Mouse (Mus musculus): ENCODE results near the gene Rexo4.

Rexo4 gene

GRCm38 (mm10) chr2:26909387-26909784, 54.8 kb downstream of the Rexo4 start:
- no peak for DNase-seq

DNA sequence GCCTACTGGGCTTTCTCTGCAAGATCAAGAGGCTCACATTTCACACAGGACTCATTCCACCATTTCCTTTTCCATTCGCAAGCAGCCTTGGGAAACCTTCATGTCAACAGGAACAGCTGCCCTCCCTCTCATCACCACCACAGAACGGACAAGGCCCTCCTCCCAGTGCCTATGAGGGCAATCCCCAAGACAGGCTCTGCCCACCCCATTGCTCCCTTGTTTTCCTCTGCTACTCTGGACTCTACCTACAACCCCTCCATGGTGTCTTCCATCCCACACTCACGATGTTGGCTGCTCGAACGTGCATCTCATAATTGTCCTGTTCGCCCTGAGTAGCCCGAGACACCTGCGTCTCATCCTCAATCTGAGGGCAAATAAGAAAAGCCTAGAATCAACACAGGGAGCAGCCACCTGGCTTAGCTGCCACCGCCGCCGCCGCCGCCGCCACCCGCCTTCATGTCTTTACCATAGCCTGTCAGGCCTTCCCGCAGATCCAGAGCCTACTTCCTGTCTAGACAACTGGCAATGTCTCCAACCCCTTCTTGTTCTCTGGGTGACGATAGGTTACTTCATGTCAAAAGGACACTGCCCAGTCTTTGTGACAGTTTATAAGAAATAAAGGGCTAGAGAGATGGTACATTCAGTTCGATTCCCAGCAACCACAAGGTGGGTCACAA, 55.3 kb downstream of the Rexo4 start:
- DNase-seq: no peak

DNA sequence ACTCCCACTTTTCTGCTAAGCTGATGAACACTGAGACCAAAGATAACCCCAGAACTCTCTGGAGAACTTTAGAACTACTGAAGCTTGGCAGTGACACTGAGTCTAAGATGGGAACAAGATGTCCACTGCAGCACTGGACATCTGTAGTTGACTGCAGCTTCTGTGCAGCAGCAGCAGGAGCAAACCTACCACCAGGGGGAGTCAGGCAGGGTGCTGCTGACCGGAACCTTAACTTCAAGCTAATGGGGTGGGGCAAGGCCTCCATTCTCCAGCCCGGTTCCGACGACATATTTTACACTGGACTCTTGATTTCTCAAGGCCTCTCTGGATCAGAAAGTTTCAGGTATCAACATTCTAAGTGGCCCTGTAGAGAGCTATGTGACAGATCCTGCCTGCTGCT, 57.1 kb downstream of the Rexo4 start:
- no peak for DNase-seq

DNA sequence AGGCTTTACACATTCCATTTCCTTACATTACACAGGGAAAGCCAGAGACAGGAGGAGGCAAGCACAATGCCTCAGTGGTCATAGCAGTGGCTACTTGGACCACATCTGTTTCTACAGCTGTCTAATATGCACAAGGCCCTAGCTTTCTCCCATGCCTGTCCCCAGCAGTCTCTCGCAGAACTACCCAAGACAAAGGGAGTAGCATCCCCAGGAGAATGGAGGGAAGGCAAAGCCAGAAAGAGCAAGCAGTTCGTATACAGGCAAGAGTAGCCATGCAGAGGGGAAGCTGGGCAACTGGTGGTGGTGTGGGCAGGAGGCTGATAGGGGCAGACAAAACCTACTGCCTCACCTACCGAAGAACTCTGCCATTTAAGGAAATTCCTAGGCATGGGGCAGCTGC, 57.8 kb downstream of the Rexo4 start:
- DNase-seq: no peak

DNA sequence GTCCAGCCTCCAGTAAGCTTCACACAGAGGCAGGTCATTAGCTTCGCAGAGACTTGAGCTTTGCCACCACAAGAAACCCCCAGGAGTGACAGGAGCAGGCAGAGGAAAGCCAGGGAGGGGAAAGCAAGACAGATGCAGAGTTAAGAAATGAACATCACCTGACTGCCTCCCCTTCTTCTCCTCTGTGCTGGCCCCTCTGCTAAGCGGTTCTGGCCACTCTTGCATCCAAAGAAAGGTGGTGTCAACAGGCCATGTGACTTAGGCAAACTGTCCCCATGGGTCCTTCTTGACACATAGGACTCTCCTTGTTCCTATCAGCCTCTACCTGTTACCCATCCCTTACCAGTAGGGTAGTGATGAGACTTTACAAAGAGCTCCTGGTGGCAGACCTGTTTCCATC, 58.2 kb downstream of the Rexo4 start:
- no peak for DNase-seq

Measured in right cerebral cortex, postnatal 25 days (tissue).